Mouse (Mus musculus) bone marrow, adult 2 months (tissue): ENCODE measurements around the gene Adamtsl5.

Source experiments
- CTCF ChIP-seq: fragments of 200-500 bp; IDR thresholded peaks from 2 replicates; pipeline ENCODE4 v1.5.1; 2011; ENCODE audit warnings: low read length, control low read depth; ENCODE audit not compliant: control insufficient read depth, insufficient read depth
- POLR2A ChIP-seq: fragments of 200-500 bp; IDR thresholded peaks from 2 replicates; pipeline ENCODE4 v1.6.1; 2011; ENCODE audit warnings: low read depth, mild to moderate bottlenecking, control low read depth, low read length, borderline replicate concordance; ENCODE audit not compliant: control insufficient read depth

- TF ChIP-seq CTCF, result no peak
- no peak for TF ChIP-seq POLR2A
These were observed 35.2 kb upstream of the Adamtsl5 start for GRCm38 (mm10) chr10:80383431-80383830.
